Mouse (Mus musculus) embryonic facial prominence, embryonic 15.5 days (tissue): ENCODE measurements around the gene Tmem121. TPM values are rescaled to one million over a fixed set of nuclear protein-coding genes. Genes with fewer than 3 reads are reported as not detected.
"Not testable (repeated sequence)": the region's sequence is repeated elsewhere in the genome, so short reads cannot be mapped to it uniquely, and the experiment has no call there.

Source experiments
- ATAC-seq: fragments of 200-750 bp; cut with Nextera tagmentation; 2 replicates; pipeline ENCODE4 v1.8.0; 2017; ENCODE audit warnings: low read depth, moderate TSS enrichment; ENCODE audit not compliant: insufficient number of reproducible peaks, low FRiP score, low TSS enrichment
- H3K27ac ChIP-seq: fragments of 300-500 bp; sonication (generic); replicated peaks from 2 replicates; pipeline ENCODE4 v1.5.1; 2015; ENCODE audit warnings: mild to moderate bottlenecking, inconsistent platforms
- H3K27me3 ChIP-seq: fragments of 300-500 bp; sonication (generic); 2 replicates; pipeline ENCODE4 v1.6.1; 2015; ENCODE audit warnings: inconsistent platforms
- H3K36me3 ChIP-seq: fragments of 300-500 bp; sonication (generic); 2 replicates; pipeline ENCODE4 v1.6.1; 2015; ENCODE audit warnings: mild to moderate bottlenecking, inconsistent platforms
- H3K4me1 ChIP-seq: fragments of 300-500 bp; sonication (generic); 2 replicates; pipeline ENCODE4 v1.6.1; 2015; ENCODE audit warnings: inconsistent platforms
- H3K4me2 ChIP-seq: fragments of 300-500 bp; sonication (generic); replicated peaks from 2 replicates; pipeline ENCODE4 v1.6.1; 2015; ENCODE audit warnings: mild to moderate bottlenecking, inconsistent platforms
- H3K4me3 ChIP-seq: fragments of 300-500 bp; sonication (generic); replicated peaks from 2 replicates; pipeline ENCODE4 v1.5.1; 2015; ENCODE audit warnings: mild to moderate bottlenecking, inconsistent platforms
- H3K9ac ChIP-seq: fragments of 300-500 bp; sonication (generic); 2 replicates; pipeline ENCODE4 v1.6.1; 2015; ENCODE audit warnings: inconsistent platforms
- H3K9me3 ChIP-seq: fragments of 300-500 bp; sonication (generic); replicated peaks from 2 replicates; pipeline ENCODE4 v1.6.1; 2016; ENCODE audit warnings: inconsistent platforms
- WGBS: fragments of 180-500 bp; shearing (Covaris S2); methylation state at CpG from one replicate; pipeline ENCODE4 v1.1.7; 2015; 5-methylcytosine and 5-hydroxymethylcytosine counted together
- polyA plus RNA-seq: library from polyadenylated mRNA; unstranded; fragments of >200 nt; fragmentation: Nextera tagmentation; extraction: Ambion mirVana; gene quantifications from 2 replicates; pipeline ENCODE4 v1.2.1, GENCODE M21; 2015

The Tmem121 gene
- polyA plus RNA-seq, 1 experiment from 2014 or later, result 17.0 TPM

DNA sequence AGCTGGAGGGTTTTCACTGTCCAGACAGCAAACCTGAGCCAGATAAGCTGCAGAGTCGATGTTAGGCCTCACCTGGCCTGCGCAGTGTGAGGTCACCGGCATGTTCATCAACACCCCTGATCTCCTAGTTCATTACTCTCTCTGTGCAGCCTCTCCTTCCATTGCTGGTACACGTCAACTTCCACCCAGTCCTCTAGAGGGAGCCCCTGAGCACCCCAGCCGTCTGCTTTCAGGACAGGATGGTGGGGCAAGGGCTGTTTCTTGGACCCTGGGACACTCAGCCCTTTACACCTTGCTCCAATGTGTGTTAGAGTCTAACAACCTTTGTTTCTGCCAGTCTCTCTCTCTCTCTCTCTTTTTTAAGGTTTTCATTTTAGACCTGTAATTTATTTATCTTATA, 38.5 kb downstream of the Tmem121 start:
- H3K9ac ChIP-seq, result no peak overlapping the region
- no peaks in the 10 kb centered on the region for H3K36me3 ChIP-seq
- no peak overlapping the region for H3K27ac ChIP-seq
- ATAC-seq, result no peak
- H3K4me2 ChIP-seq, result no peak overlapping the region
- 66% methylated on average over 5 of the region's 5 CpGs for WGBS
- no peaks in the 10 kb centered on the region for H3K9me3 ChIP-seq
- no peak overlapping the region for H3K4me3 ChIP-seq
- H3K27me3 ChIP-seq, result no peaks in the 10 kb centered on the region
- H3K4me1 ChIP-seq, result no peaks in the 10 kb centered on the region

DNA sequence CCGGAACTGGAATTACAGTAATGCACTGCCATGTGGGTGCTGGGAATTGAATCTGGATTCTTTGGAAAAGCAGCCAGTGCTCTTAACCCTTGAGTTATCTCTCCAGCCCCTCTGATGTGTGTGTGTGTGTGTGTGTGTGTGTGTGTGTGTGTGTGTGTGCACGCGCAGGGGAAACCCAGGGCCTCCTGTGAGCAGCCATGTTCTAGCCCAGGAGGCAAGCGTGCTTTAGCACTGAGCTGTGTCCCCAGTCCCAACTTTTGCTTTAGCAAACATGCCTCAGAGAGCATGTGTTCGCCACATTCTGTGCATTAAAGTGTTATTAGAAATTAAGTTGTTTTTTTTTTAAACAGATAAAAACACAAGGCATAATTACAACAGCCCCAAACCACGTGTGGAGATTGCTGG, 39.0 kb downstream of the Tmem121 start:
- no peak for ATAC-seq

DNA sequence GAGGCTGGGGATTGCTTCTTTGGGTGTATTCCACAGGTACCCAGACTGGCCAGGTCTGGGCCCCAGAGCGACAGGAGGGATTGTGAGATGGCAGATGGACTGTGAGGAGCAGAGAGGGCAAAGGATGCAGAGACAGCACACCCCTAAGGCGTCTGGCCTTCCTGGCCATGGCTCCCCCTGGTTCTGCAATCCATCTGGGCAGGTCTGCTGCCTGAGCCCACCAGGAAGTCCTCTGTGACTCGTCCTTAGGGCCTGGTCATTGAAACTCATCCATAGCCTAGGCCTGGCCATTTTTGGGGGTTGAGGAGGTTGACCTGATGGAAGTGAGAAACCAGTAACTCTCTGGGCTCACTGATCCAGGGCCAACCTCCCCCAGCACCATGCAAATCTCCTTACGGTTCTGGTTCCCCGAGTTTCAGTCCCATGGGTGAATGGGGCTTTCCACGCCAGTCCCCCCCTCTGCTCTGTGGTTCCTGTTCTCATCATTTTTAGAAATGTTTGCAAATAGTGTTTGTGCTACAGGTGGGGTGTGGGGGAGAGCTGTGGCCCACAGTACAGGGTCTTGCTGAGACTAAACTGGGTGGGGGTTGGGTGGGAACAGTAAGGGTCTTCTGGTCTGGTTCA, 42.4 kb downstream of the Tmem121 start:
- no peak for ATAC-seq
- no peaks in the 10 kb centered on the region for H3K4me1 ChIP-seq
- 62% methylated on average over 6 of the region's 6 CpGs for WGBS
- H3K4me3 ChIP-seq, result no peak overlapping the region
- H3K9ac ChIP-seq, result no peak overlapping the region
- H3K4me2 ChIP-seq, result no peak overlapping the region
- no peak overlapping the region for H3K27ac ChIP-seq
- H3K36me3 ChIP-seq, result no peaks in the 10 kb centered on the region
- H3K27me3 ChIP-seq, result no peaks in the 10 kb centered on the region
- no peaks in the 10 kb centered on the region for H3K9me3 ChIP-seq

More for the DNA sequence above, 39.0 kb downstream of the Tmem121 start:
- Histone ChIP-seq H3K4me2 (no peak overlapping the region), H3K4me3 (no peak overlapping the region), H3K27me3 (no peaks in the 10 kb centered on the region), H3K4me1 (no peaks in the 10 kb centered on the region), H3K36me3 (no peaks in the 10 kb centered on the region), H3K9ac (no peak overlapping the region), H3K9me3 (no peaks in the 10 kb centered on the region), H3K27ac (no peak overlapping the region)
- WGBS, result 80% methylated on average over 6 of the region's 6 CpGs

DNA sequence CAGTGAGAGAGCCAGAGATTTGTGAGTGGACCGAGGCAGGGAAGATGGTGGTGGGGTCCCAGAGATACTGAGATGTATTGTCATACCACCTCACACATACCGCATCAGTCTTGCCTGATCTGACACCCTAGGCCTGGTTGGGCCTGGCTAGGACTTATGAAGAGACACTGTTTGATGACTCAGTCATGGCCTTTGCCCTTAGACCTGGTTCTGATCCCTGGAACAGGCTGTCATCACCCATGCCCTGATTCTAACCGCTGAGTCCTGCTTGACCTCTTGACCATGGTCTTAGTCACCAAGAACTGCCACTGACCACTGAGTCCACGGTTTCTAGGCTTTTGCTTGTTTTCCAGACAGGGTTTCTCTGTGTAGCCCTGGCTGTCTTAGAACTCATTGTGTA, 45.0 kb downstream of the Tmem121 start:
- no peak overlapping the region for H3K27ac ChIP-seq
- no peak overlapping the region for H3K4me3 ChIP-seq
- no peaks in the 10 kb centered on the region for H3K27me3 ChIP-seq
- H3K9ac ChIP-seq, result no peak overlapping the region
- H3K4me2 ChIP-seq, result no peak overlapping the region
- no peaks in the 10 kb centered on the region for H3K9me3 ChIP-seq
- 83% methylated on average over 4 of the region's 4 CpGs for WGBS
- no peaks in the 10 kb centered on the region for H3K4me1 ChIP-seq
- ATAC-seq, result no peak
- no peaks in the 10 kb centered on the region for H3K36me3 ChIP-seq

DNA sequence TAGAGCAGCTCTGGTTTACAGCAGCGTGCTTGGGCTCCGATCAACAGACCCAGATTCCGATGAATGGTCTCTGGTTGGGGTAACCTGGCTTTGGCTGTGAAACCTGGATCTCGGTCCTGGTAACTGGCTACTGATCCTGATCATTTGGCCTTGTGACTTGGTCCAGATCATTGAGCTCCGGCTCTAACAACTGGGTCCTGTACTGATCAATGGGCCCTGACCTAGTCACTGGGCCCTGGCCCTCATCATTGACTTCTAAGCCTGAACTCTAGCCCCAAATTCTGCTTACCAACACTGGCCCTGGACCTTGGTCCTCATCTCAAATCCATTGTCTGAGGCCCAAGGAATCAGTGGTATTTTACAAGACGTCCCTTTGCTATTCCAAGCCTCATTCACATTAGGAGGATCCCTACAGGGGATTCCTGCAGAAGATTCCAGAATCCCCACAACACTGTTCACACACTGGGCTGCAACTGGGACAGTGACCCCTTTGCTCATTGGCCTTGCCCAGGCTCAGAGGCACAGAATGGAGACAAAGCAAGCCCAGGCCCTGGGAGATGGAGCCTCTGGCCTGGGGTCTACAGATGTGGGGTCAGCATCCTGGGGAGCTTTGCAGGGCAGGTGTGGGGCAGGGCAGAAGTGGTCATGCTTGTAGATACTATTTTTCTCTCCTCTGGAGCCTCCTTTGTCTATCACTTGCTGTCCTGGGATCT, 46.0 kb downstream of the Tmem121 start:
- H3K4me2 ChIP-seq, H3K4me1 ChIP-seq, H3K27me3 ChIP-seq, ATAC-seq, H3K36me3 ChIP-seq, H3K27ac ChIP-seq, H3K9me3 ChIP-seq, H3K4me3 ChIP-seq, H3K9ac ChIP-seq: not testable (repeated sequence)
- 84% methylated on average over 6 of the region's 6 CpGs for WGBS

DNA sequence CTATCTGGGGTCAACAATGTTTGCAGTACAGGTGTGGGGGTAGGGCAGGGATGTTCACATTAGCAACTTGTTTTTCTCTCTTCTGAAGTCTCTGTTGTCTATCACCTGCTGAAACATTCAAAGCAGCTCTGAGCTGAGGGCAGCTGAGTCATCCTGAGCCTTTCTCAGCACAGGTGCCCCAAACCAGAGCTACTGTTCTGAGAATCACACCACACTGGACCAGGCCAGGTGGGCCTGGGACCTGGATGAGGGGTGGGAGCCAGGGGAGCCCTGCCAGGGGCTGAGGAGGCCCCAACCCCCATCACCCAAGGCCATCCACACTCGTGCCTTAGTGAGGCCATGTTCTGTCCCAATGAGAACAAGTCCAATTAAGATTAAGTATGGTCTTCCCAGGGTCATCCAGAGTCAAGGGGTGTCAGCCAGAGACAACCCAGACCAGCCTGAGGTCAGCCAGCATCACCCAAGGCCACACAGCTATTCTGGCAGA, 46.6 kb downstream of the Tmem121 start:
- not testable (repeated sequence) for H3K4me2 ChIP-seq, H3K27me3 ChIP-seq, H3K9ac ChIP-seq, H3K36me3 ChIP-seq, ATAC-seq, H3K4me3 ChIP-seq, H3K27ac ChIP-seq, H3K4me1 ChIP-seq, H3K9me3 ChIP-seq
- WGBS, result 0% methylated on average over 1 of the region's 1 CpGs

Other genes starting within 250 kb of the Tmem121 start
- gene Nudt14, start 243.8 kb upstream of the Tmem121 start, polyA plus RNA-seq, result 93.4 and 94.7 TPM in 2 replicates
- gene Btbd6, start 209.4 kb upstream of the Tmem121 start, polyA plus RNA-seq, result 28.9 and 31.5 TPM in 2 replicates
- gene Brf1, start 185.2 kb upstream of the Tmem121 start, polyA plus RNA-seq, result 62.4 and 70.9 TPM in 2 replicates
- 17.4 and 19.9 TPM in 2 replicates for gene Pacs2, start 171.4 kb upstream of the Tmem121 start, polyA plus RNA-seq
- gene Tex22, start 111.4 kb upstream of the Tmem121 start, polyA plus RNA-seq, result 0.20 TPM in 1 of 2 replicates, not detected in the other
- gene Mta1, start 87.7 kb upstream of the Tmem121 start, polyA plus RNA-seq, result 14.7 and 15.6 TPM in 2 replicates
- 150 and 162 TPM in 2 replicates for gene Crip2, start 45.7 kb upstream of the Tmem121 start, polyA plus RNA-seq
- gene Crip1, start 39.6 kb upstream of the Tmem121 start, polyA plus RNA-seq, result 436 and 462 TPM in 2 replicates
- 29.6 and 36.8 TPM in 2 replicates for gene Tedc1, start 29.5 kb upstream of the Tmem121 start, polyA plus RNA-seq